Mouse (Mus musculus): ENCODE data around the gene Sarm1.
"Not testable (repeated sequence)": the region's sequence is repeated elsewhere in the genome, so short reads cannot be mapped to it uniquely, and the experiment has no call there.

The Sarm1 gene

DNA sequence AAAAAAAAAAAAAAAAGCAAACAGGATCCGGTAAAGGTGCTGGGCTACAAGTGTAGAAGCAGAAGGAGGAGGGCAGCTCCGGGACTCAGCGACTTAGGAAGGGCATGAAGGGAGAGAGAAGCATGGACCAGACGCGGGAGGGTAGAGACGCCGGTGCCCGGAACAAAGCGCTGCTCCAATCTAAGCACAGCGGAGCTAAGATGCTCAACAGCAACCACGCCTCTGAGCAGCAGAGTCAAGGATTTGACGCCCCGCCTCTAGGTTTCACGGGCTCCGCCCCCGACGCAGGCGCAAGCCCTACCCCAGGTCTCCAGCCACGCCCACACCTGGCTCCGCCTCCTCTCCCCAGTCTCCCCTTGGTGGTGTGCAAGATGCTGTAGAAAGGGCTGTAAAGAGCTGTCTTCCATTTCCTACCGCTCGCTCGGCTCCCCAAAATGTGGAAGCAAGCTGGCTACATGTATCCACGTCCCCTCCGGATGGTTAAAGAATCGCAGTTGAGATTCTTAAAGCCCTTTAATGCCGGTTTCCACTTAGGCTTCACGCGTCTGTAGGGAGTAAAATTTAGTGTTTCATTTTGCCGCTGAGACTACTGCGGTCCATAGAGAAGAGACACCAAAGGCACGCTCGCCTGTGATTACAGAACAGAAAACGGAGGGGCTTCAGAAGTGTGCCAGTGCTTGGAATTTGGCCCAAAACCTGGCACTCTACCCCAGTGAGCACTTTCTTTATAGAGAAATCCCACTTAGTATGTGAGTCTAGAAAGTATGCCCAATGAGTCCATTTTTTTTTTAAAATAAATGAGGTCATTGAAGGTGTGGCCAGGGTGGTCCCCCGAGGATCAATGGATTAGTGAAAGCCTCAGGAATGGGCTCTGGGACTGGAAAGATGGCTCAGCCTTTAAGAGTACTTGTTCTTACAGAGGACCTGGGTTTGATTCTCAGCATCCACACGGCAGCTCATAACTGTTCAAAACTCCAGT lies at the start of gene Sarm1:
TSS of gene Sarm1 (minus strand) at position 211 of the 979 bp plus-strand sequence.
- DNase-seq: peak; percentile 98 to 99

- DNase-seq: no peak
Measured at GRCm38 (mm10) chr11:78545181-78545580, 47.6 kb upstream of the Sarm1 start.

DNA sequence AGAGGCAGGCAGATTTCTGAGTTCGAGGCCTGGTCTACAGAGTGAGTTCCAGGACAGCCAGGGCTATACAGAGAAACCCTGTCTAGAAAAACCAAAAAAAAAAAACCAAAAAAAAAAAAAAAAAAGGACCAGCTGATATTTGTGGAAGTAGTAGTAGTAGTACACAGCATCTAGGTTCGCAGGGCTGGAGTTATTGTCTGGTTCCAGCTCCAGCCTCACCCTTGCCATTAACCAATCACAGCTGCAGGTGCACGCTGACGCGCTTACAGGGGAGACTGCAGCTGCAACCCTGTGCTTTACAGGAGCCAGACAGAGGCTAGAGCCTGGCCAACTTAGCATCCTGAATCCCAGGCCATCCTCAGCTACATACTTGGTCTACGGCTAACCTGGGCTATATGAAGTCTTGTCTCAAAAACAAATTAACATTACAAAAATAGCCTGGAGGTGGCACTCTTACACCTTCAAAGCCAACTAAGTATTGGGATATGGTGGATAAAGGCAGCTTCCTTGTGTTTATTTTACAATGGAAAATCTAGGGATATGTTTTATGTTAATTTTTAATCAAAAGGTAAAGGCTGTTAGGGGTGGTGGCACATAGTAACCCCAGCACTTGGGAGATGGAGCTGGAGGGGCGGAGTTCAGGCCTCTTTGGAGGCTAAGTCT lies 47.0 kb upstream of the Sarm1 start:
- DNase-seq: no peak

DNA sequence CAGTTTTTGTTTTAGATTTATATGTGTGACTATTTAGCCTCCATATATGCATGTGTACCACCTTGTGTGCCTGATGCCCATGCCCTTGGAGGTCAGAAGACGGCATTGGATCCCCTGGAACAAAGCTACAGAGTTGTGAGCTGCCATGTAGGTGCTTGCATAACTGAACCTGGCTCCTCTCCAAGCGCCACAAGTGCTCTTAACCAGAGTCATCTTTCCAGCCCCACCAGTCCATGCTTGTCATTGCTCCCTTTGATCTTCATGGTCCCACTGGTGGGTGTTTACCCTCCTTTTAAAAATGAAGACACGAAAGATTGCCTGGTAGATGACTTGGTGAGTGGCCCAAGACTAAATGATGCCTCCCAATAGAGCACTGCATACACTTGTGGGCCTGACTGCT lies 42.8 kb upstream of the Sarm1 start:
- DNase-seq: no peak

GRCm38 (mm10) chr11:78536690-78537084 lies 39.1 kb upstream of the Sarm1 start:
- DNase-seq: no peak

- peak; percentile 95 to 98 for DNase-seq
Measured at GRCm38 (mm10) chr11:78536080-78536689, 38.6 kb upstream of the Sarm1 start, which contains the start of the genes Tnfaip1 and Ift20. Tnfaip1 (minus strand) TSS chr11:78536332. Ift20 (plus strand) TSS chr11:78536361.

GRCm38 (mm10) chr11:78535376-78536079 lies 38.0 kb upstream of the Sarm1 start:
- no peak for DNase-seq

- no peak for DNase-seq
Measured at GRCm38 (mm10) chr11:78534516-78534915, 37.0 kb upstream of the Sarm1 start.

DNA sequence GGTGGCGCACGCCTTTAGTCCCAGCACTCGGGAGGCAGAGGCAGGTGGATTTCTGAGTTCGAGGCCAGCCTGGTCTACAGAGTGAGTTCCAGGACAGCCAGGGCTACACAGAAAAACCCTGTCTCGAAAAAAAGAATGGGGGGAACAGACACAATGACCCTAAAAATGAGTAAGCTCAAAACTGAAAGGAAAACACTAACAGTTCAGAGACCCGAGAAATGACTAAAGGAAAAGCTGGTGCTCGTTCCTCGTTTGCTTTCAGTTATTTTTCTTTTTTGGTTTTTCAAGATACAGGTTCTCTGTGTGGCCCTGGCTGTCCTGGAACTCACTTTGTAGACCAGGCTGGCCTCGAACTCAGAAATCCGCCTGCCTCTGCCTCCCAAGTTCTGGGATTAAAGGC lies 34.0 kb upstream of the Sarm1 start:
- not testable (repeated sequence) for DNase-seq

- no peak for DNase-seq
Measured at GRCm38 (mm10) chr11:78531046-78531445, 33.5 kb upstream of the Sarm1 start.

DNA sequence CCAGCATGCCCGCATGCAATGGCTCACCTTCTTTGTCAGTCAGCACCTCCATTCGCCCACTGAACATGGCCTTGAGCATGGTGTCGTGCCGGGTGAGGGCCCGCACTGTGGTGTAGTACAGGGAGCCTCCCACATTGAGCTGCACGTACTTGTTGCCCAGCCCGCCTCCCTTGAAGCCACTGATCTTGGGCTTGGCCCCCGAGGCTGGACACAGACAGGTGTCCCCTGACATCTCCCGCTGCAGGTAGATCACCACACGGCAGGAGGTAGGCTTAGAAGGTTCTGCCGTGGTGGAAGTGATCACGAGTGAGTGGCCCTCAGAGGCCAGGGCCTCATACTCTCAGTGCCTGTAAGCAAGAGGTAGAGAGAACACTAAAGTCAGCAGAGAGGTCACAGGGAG lies 32.4 kb upstream of the Sarm1 start:
- DNase-seq: no peak

DNA sequence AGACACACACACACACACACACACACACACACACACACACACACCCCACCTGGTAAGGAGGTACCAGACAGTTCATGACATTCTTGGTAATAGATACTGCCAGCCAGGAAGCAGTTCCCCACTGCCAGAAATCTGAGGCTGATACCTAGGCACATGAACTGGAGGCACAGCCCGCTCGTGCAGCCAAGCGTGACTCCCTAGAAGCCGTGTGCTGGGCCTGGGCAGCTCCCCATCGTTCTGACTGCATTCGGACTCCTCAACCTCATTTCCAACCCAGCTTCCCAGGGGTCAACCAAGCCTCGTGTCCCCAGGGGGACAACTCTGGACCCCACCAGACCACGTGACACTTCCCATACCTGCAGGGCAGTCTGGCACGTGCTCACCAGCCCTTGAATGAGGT lies 31.2 kb upstream of the Sarm1 start:
- no peak for DNase-seq

- peak in 1 of 2 experiments; percentile 56 for DNase-seq
Measured at GRCm38 (mm10) chr11:78524838-78525237, 27.3 kb upstream of the Sarm1 start.

- no peak for DNase-seq
Measured at GRCm38 (mm10) chr11:78523241-78523955, 25.8 kb upstream of the Sarm1 start.

GRCm38 (mm10) chr11:78522481-78522997 lies 25.0 kb upstream of the Sarm1 start:
- peak in 1 of 2 experiments; percentile 48 for DNase-seq

DNA sequence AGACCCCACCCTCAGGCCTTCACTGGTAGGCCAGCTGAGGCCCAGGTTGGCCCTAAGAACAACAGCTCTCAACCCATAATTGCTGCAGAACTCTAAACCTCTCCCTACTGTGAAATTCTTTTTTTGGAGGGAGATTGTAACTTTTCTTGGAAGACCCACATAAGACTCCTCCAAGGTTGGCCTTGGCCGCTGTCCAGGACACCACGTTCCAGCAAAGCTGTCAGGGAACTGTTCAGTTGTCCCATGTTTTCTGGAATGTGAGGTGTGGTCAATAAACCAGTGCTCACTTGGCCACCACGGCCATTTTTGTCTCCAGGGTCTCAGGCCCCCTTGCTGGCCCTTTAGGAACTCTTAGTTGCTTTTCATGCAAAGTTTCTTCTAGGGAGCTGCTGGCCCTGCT lies 24.3 kb upstream of the Sarm1 start:
- DNase-seq: peak in 1 of 2 experiments; percentile 31

DNA sequence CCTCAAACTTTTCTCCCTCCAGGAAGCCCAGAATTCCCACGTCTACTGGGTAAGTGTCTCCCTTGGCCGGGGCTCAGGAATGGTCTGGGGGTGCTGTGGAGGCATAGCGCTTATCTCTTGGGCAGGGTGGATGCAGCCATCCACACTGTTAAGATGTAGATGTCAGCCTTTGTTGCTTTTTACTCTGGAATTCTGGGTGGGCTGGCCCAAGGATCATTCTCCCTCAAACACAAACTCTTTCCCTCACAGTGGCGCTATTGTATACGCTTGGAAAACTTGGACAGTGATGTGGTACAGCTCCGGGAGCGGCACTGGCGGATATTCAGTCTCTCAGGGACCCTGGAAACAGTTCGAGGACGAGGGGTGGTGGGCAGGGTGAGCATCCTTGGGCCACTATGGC lies 21.4 kb upstream of the Sarm1 start:
- DNase-seq: no peak

- peak in 1 of 2 experiments; percentile 45 for DNase-seq
Measured at GRCm38 (mm10) chr11:78515549-78516325, 18.2 kb upstream of the Sarm1 start.

GRCm38 (mm10) chr11:78513106-78513790 lies 15.7 kb upstream of the Sarm1 start:
- no peak for DNase-seq
